Mouse (Mus musculus) urinary bladder, adult 2 months (tissue): ENCODE data around the gene Ier5. TPM values are rescaled to one million over a fixed set of nuclear protein-coding genes. Genes with fewer than 3 reads are reported as not detected.

Experiments used
- DNase-seq: peaks from one replicate; pipeline ENCODE4 v3.0.0; 2022; ENCODE audit warnings: low spot score
- polyA plus RNA-seq: library from polyadenylated mRNA; depleted of rRNA; stranded (reverse); fragments of >200 nt; gene quantifications from 2 replicates; pipeline ENCODE4 v1.2.3, GENCODE M21; 2012

Gene Ier5
- polyA plus RNA-seq, 1 experiment = 40.7 TPM

GRCm38 (mm10) chr1:155077675-155078074 is 21.8 kb downstream of the Ier5 start:
- no peak for DNase-seq

DNA sequence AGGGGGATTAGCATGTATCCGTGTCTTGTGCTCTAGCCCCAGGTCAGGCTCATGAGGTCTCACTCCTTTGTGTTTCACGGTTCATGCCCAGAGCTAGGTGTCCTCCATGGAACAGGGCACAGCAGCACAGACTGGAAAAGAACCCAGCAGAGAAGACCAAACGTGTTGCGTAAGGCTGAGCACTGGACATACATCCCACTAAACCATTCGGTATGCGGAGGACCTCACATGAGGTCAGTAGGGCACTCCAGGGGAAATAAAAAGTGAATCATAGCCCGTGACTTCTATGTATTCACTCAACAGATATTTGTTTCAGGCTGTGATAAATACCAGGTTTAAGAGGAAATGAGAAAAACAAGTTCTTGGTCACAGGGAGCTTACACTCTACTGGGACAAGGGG is 23.6 kb downstream of the Ier5 start:
- no peak for DNase-seq

- DNase-seq = no peak
These were observed 24.6 kb downstream of the Ier5 start for GRCm38 (mm10) chr1:155074856-155075255.

DNA sequence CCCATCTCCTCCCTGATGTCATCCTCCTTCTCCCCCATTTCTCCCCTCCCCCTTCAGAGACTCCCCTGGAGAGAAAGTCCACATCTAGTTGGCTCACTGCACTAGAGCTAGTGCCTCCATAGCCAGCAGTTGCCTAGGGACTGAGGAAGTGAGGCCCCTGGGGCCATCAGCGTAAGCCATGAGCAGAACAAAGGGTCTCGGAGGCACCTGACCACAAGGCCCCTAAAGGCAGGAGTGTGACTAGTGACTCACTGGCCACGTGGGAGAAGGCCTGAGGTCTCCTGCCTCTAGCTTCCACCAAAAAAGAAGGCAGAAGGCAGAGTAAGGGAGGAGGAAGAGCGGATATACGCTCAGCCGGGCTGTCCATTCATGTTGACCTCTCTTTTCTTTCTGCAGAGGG is 25.5 kb downstream of the Ier5 start:
- DNase-seq = no peak

DNA sequence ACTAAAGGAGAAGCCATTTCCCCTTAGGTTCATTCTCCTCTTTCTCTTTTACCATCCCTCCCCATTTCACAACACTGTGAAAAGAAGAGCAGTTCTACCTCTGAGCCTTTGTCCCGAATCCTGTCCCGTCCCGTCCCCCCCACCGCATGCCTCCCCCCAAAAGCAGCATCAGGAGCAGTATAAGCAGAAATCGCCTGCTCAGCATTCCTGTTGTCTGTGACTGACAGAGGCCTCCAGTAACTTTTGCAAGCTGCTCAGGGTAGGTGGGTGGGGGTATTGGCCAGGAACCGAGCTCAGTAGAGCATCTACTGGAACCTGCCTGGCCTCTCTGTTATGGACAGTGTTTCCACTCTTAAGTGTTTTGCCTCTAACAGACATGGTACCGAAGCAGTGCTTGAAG is 26.3 kb downstream of the Ier5 start:
- DNase-seq = no peak

GRCm38 (mm10) chr1:155071287-155071876 is 28.1 kb downstream of the Ier5 start:
- no peak for DNase-seq

DNA sequence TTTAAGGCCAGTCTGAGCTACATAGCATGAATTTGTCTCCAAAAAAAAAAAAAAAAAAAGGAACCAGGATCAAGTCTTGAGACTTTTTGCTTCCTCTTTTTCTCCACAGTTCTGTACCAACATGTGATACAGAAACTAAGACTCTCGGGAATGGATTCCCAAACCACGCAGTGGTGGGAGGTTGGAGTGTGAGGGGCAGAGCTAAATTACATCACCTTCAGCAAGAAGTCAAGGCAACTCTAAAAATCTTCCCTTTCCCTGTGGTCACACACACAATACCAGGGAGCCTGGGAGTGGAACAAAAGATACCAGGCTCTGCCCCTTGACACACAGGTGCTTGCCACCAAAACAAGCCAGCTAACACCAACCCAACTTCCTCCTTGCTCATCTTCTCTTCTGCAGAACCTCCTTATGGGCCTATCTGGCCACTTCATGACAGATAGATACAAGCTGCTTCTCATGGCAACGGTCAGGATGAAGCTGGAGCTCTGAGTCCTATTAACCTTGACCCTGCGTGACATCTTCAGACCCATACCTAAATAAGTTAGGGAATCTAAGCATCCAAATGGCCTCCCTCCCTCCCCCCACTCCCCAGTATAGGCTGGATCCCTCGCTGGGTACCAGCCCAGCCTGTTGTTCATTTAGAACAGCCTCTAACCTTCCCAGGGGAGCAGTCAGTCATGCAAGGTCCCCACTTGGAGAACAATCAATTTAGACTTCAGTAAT is 28.7 kb downstream of the Ier5 start:
- DNase-seq = no peak

GRCm38 (mm10) chr1:155069696-155070095 is 29.7 kb downstream of the Ier5 start:
- no peak for DNase-seq

- DNase-seq = no peak
These were observed 33.2 kb downstream of the Ier5 start for GRCm38 (mm10) chr1:155066196-155066595.

DNA sequence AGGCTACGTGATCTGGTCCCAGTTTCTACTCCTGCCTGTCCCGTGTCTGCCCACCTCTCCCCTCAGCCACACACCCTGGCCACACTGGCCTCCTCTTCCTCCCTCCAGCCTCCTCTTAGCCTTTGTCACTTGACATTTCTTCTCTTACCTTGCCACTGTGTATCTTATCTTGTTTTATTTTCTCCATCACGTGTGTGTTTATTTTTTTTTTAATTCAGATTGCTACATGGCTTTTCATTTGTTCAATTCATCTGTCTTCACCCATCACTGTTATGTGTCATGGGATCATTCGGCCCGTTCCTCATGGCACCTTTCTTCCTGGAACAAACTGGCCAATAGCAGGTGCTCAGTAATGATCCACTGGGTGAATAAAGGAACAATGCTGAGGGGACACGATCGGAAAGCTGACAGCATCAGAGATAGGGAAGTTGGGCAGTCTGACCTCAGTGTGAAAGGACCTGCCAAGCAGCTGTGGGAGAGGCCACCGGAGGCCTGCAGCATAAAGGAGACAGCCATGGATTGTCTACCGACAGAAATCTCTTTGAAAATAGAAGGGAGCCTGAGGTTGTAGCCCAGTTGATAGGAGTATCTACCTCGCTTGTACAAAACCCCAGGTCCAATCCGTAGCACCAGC is 34.3 kb downstream of the Ier5 start:
- no peak for DNase-seq

- no peak for DNase-seq
These were observed 34.8 kb downstream of the Ier5 start for GRCm38 (mm10) chr1:155064649-155065048.

DNA sequence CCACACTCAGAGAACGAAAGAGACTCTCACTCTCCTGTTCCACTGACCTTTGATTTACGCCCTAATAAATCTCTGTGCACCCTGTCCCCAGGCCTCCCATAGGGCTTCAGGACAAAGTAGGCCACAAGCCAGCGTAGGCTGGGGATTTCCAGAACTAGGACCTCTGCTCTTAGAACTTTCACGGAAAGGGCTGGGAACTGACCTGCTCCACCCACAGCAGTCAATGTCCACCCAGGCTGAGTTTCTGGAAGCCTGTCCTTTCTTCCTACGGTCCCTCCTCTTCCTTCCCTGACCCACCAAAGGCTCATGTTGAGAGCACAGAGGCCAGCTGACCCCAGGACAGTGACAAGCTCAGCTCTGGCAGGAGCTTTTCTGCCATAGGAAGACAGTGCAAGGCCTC is 35.3 kb downstream of the Ier5 start:
- DNase-seq = no peak

- no peak for DNase-seq
These were observed 36.5 kb downstream of the Ier5 start for GRCm38 (mm10) chr1:155062963-155063362.

DNA sequence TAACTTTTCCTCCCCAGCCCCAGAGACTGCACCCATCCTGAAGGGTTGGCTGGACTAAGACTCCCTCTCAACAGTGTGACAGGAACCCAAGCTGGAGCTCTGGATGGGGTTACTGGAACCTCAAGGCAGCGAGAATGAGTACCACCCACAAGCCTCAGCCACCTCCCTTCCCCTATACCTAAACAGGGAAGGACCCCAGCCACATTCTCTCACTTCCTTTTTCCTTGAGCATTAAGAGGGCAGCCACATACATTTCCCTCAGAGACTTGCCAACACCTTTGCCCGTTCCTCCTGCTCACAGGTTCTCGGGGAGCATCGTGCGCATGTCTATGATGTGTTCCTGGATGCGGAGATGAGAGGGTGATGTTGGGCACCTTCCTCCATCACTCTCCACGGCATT is 37.4 kb downstream of the Ier5 start:
- no peak for DNase-seq

DNA sequence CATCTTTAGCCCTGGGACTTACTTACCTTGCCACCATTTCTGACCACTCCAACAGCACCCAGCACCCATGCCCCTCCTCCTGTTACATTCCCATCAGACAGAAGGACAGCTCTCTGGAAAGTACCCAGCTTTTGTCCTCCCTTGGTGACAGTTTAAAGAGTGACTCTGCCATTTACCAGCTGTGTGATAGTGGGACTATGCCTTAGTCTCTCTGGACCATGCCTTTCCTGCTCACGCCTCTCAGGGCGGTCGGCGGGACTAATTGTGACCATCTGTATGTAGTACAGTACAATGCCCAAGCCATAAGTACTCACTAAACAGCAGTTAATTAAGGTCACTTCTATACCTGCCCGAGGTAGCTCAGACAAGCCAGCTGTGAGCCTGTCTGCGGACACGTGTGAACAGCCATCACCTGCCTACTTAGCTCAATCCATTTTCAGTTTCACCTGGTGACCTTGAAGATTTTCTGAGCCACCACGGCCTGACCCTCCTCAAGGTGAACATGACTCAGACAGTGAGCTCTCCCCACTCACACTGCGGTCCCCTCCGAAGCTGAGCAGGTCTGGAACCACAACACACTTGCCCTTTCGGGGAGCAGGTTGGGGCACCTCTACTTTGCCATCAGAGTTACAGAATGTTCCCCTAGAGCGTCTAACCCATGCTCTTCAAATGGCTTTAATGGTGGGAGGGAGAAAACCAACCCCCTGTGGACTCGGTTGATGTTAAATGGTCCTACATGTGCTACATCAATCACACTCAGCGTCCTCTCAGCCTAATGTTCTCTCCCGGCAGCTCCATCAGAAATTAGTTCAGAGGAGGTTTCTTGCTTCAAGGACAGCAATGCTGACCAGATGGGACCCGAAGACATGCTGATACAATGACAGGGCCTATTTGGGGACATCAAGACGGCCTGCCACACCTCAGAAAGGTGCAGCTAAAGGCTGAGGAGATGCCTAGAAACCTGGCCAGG is 38.3 kb downstream of the Ier5 start:
- no peak for DNase-seq

DNA sequence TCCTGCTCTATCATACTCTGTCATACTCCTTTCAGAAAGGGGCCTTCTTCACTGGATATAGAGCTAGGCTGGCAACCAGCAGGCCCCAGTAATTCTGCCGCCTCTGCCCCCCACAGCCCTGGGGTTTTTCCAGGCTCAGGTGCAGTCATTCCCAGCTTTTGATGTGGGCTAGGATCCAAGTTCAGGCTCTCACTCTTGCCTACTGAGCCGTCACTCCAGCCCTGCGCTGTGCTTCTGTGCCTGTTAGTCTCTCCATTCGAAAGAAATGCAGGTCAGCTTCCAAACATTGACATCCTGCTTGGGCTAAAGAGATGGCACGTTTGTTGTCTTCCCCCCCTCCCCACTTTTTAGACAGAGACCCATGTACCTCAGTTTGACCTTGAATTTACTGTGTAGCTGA is 39.2 kb downstream of the Ier5 start:
- DNase-seq = no peak

GRCm38 (mm10) chr1:155059505-155059904 is 39.9 kb downstream of the Ier5 start:
- no peak for DNase-seq

DNA sequence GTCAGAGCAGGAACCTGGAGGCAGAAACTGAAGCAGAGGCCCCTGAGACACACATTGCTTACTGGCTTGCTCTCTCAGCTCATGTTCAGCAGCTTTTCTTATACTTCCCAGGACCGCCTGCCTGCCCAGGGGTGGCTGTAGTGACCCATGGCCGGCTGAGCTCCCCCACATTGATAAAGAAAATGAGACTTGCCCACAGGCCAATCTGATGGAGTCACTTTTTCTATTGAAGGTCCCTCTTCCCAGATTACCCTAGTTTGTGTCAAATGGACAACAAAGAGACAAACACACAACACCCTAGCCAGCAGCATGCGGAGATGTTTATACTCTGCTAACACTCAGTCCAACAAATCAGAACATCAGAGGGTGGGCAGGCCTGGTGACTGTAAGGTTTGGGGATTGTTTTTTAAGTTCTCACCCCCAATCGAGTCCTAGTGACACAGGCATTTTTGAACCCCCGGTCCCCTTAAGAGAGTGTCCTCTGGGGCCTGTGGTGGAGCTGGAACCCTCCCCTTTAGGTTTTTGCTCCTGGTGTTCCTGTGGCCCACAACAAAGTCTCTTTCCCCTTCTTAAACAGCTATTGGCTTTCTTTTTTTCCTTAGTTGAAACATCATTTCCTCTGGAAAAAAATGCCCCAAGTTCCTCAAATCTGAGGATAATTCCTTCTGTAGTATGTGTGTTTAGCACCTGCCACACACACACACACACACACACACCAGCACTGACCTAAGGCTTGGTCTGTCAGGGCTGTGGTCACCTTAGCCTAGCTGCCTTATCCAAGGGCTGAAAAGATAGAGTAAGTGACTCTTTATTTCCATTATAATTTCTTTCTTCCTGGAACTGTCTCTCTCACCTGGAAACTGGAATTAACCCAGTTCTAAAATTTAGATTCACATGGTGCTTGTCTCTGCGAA is 41.1 kb downstream of the Ier5 start:
- no peak for DNase-seq

GRCm38 (mm10) chr1:155056166-155056565 is 43.3 kb downstream of the Ier5 start:
- no peak for DNase-seq

- no peak for DNase-seq
These were observed 44.4 kb downstream of the Ier5 start for GRCm38 (mm10) chr1:155055041-155055440.

DNA sequence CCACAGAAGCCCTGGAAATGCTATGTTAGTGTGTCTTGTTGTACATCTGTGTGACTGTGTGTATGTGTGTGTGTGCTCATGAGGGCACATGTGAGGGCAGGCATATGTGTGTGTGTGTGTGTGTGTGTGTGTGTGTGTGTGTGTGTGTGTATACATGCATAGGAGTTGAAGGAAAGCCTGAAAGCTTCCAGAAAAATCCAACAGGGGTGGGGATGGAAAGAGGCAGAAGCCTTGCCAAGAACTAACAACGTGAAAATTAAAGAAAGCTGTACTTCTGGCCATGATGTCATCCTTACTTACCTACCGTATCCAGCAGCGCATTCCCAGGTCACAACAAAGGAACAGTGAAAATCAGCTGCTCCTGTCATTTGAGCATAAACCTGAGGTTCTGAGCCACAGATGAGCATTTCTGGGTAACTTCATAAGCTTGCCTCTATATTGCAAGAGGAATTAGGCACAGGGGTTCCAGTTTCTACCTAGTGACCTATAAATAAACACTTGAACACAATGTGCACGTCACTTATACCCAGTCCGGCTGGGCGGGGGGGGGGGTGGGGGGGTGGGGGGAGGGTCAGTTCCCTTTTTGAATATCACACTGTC is 45.0 kb downstream of the Ier5 start:
- no peak for DNase-seq
